In genomic region chr7:25428321-25428720, GRCm38 (mm10) we compare ENCODE assay signal across 35 mouse cellular contexts. TPM values are rescaled to one million over a fixed set of nuclear protein-coding genes. Genes with fewer than 3 reads are reported as not detected.
DNase-seq lines count a peak whose midpoint lies in the region; TF ChIP-seq lines count a peak whose summit lies in the region.
"Had no signal": no experiment of that assay in that cellular context is flagged by ENCODE, and none has a peak within 500 bp of the region (broad histone marks: within the 10 kb centered on the region; RNA-seq: fewer than 3 reads in every experiment).

No protein-coding gene starts in this region.

- 63% methylated on average over 3 of the region's 3 CpGs for WGBS in lung, adult 2 months

- no peak for TF ChIP-seq CTCF in lung, adult 2 months (IDR thresholded peaks at IDR 0.05; ENCODE audit: insufficient read depth, low read length)

- TF ChIP-seq POLR2A in lung, adult 2 months (IDR thresholded peaks at IDR 0.05; ENCODE audit: borderline replicate concordance, extremely low read depth, low read depth, low read length), result no peak

- peak; percentile 73 for DNase-seq in heart, adult 11 months
- DNase-seq in heart, postnatal 25 days (ENCODE audit: low spot score), result no peak
- DNase-seq in kidney, adult 9 months, result peak; percentile 49
- no peak for DNase-seq in kidney, postnatal 36 days
- DNase-seq in lung, adult 2 months, result peak; percentile 11
- DNase-seq in lung, postnatal 4 days, result no peak
- no peak for DNase-seq in left cerebral cortex, adult 18-20 months (ENCODE audit: low spot score in 2 of 2)
- DNase-seq: adrenal gland, postnatal 10 days; adrenal gland, postnatal 36 days; B cell, adult 2 months; cerebellum, adult 11 months; cerebellum, adult 2 months; cerebellum, adult 9-11 months; cerebellum, postnatal 25 days; forebrain, postnatal 0 days; gastrocnemius, postnatal 36 days; heart, postnatal 36 days had no signal

- intact Hi-C loops in heart, postnatal 25 days (cut with DNase I), result loop anchor here (5.0 kb wide), 1 partner anchor 169 kb away; no protein-coding TSS in a partner anchor

- peaks cover 4% of the 10 kb centered on the region for H3K4me1 ChIP-seq in lung, adult 2 months (ENCODE audit: control insufficient read depth, insufficient read depth, low read length)

- H3K4me3 ChIP-seq in lung, adult 2 months (replicated peaks; ENCODE audit: extremely low read depth, low read depth, low read length), result no peak overlapping the region
- H3K4me3 ChIP-seq: embryonic facial prominence, embryonic 12.5 days; embryonic facial prominence, embryonic 15.5 days; hindbrain, embryonic 10.5 days; hindbrain, embryonic 13.5 days had no signal

RNA-seq across cellular contexts. Expression of gene Cxcl17, which starts 15.6 kb away (rescaled TPM):
- total RNA-seq in heart, postnatal 25 days (2021), result not detected
- polyA plus RNA-seq in lung, adult 2 months (2012; rRNA removed), result 41.1 and 48.0 TPM in 2 replicates
- not detected for total RNA-seq in left cerebral cortex, adult 18-20 months (2021)
- total RNA-seq: adrenal gland, adult 18-20 months; adrenal gland, postnatal 10 days; adrenal gland, postnatal 36 days; CH12.LX; common myeloid progenitor, adult 5-6 weeks; forebrain, postnatal 0 days; G1E; gastrocnemius, adult 8-10 months; gastrocnemius, postnatal 36 days; granulocyte monocyte progenitor cell, adult 5-6 weeks; heart, adult 8-10 months; heart, postnatal 36 days; hindbrain, postnatal 0 days had no signal
- polyA plus RNA-seq: cerebellum, adult 2 months; forebrain, embryonic 14.5 days; frontal cortex, adult 2 months; G1E; heart, embryonic 11.5 days had no signal

RNA-seq across cellular contexts. Expression of gene Lipe, which starts 29.8 kb away (rescaled TPM):
- total RNA-seq in heart, postnatal 25 days (2021), result 10 to 100 TPM; 40.5 to 41.5 TPM
- 90.2 and 103 TPM in 2 replicates for polyA plus RNA-seq in lung, adult 2 months (2012; rRNA removed)
- 1 to 10 TPM; 7.6 to 8.2 TPM for total RNA-seq in left cerebral cortex, adult 18-20 months (2021)

RNA-seq across cellular contexts. Expression of gene Ceacam1, which starts 49.1 kb away (rescaled TPM):
- 10 to 100 TPM; 12.4 to 14.7 TPM for total RNA-seq in heart, postnatal 25 days (2021)
- 30.9 and 38.6 TPM in 2 replicates for polyA plus RNA-seq in lung, adult 2 months (2012; rRNA removed)
- 1 to 10 TPM; 3.4 to 5.0 TPM for total RNA-seq in left cerebral cortex, adult 18-20 months (2021)
- polyA plus RNA-seq: G1E had no signal

RNA-seq across cellular contexts. Expression of gene Cnfn, which starts 58.8 kb away (rescaled TPM):
- total RNA-seq in heart, postnatal 25 days (2021), result not detected
- 0.53 and 1,347 TPM in 2 replicates for polyA plus RNA-seq in lung, adult 2 months (2012; rRNA removed)
- not detected for total RNA-seq in left cerebral cortex, adult 18-20 months (2021)
- total RNA-seq: adrenal gland, adult 18-20 months; adrenal gland, postnatal 10 days; adrenal gland, postnatal 36 days; CH12.LX; common myeloid progenitor, adult 5-6 weeks; forebrain, postnatal 0 days; G1E; gastrocnemius, adult 8-10 months; gastrocnemius, postnatal 36 days; granulocyte monocyte progenitor cell, adult 5-6 weeks; heart, adult 8-10 months; heart, postnatal 36 days; hindbrain, postnatal 0 days had no signal
- polyA plus RNA-seq: cerebellum, adult 2 months; forebrain, embryonic 14.5 days; forebrain, postnatal 0 days; frontal cortex, adult 2 months; G1E; heart, embryonic 11.5 days; heart, embryonic 14.5 days; heart, postnatal 0 days; hindbrain, embryonic 10.5 days; hindbrain, embryonic 13.5 days; Patski had no signal

Comparison
In these comparisons a context has a peak if more than half of its experiments do, and no peak if none do; other contexts are left out.
1. DNase-seq: peak in heart, adult 11 months (single experiment), kidney, adult 9 months (single experiment) and lung, adult 2 months (single experiment); none in heart, postnatal 25 days (single experiment), kidney, postnatal 36 days (0 of 2), lung, postnatal 4 days (0 of 2) and left cerebral cortex, adult 18-20 months (0 of 2).
2. RNA of gene Lipe, which starts 29.8 kb away (total RNA-seq): 40.5 to 41.5 TPM in heart, postnatal 25 days; 7.6 to 8.2 TPM in left cerebral cortex, adult 18-20 months; every median in the first group is over 4 times any median in the second.